Mouse (Mus musculus) cerebellum, postnatal 10 days (tissue): Measurements from ENCODE around the gene Fam171a2.
A peak's percentile ranks its signal among the peaks of the same experiment; 100 is the strongest.
"Not testable (repeated sequence)": the region's sequence is repeated elsewhere in the genome, so short reads cannot be mapped to it uniquely, and the experiment has no call there.

ENCODE experiments used
- DNase-seq, 2 experiments: peaks; one replicate each; pipeline ENCODE4 v3.0.0; 2021; ENCODE audit warnings: mixed read lengths in 2 of 2

Fam171a2 gene

GRCm38 (mm10) chr11:102393238-102393634, 54.2 kb downstream of the Fam171a2 start, which contains the start of gene Rundc3a:
TSS of gene Rundc3a (plus strand) at chr11:102393403.
- DNase-seq: peak; percentile 100

GRCm38 (mm10) chr11:102392441-102393237, 54.8 kb downstream of the Fam171a2 start:
- DNase-seq: no peak

- not testable (repeated sequence) for DNase-seq
Measured at GRCm38 (mm10) chr11:102389436-102389835, 58.0 kb downstream of the Fam171a2 start.
